Mouse (Mus musculus): ENCODE results near the gene Frmpd4.

DNA sequence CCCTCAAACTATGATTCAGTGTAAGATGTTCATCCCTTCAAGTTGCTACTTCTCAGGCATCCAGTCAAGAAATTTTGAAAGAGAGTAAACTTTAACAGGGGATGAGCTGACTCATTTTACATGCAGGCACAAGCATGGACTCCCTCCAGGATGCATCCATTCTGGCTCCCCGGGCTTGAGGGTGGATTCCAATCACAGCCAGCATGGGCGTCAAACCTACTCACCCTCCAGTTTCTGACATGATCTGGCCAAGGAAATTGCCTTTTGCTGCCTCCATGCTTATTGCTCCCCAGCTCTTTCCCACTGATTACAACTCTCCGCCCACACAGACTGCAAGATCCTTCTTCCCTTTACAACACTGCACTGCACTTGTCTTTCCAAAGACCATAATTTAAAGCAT lies 370.0 kb downstream of the Frmpd4 start:
- TF ChIP-seq CTCF (IDR thresholded peaks at IDR 0.05; ENCODE audit: control insufficient read depth, insufficient read depth, insufficient replicate concordance, low read depth, low read length) = no peak
- no peak for TF ChIP-seq POLR2A (IDR thresholded peaks at IDR 0.05; ENCODE audit: control insufficient read depth, low read depth, low read length)
